Mouse (Mus musculus) left cerebral cortex, adult 11 months (tissue): ENCODE results near the gene Trit1.
"Not testable (repeated sequence)": the region's sequence is repeated elsewhere in the genome, so short reads cannot be mapped to it uniquely, and the experiment has no call there.

Source experiments
- DNase-seq: peaks from one replicate; pipeline ENCODE4 v3.0.0; 2022; ENCODE audit warnings: low spot score

Trit1 gene

GRCm38 (mm10) chr4:123016451-123016957 lies at the start of gene Trit1:
Gene Trit1 (plus strand): TSS chr4:123016597.
- peak; percentile 87 for DNase-seq

DNA sequence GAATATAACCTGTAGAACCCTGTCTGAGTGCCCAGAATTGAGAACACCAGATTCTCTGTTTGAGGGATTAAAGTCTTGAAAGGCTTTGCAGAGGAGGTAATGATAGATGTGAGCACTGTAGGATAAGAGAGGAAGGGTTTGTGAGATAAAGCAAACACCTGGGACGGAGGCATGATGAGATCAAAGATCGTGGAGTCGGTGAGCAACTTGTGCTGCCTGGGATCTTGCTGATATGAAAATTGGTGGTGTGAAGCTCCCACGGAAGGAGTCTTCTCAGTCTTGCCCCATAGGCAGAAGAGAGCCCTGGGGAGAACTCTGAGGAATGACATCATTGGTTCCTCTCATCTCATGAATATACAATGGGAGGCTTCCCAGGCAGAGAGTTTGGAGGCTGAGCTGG lies 48.3 kb upstream of the Trit1 start:
- no peak for DNase-seq

DNA sequence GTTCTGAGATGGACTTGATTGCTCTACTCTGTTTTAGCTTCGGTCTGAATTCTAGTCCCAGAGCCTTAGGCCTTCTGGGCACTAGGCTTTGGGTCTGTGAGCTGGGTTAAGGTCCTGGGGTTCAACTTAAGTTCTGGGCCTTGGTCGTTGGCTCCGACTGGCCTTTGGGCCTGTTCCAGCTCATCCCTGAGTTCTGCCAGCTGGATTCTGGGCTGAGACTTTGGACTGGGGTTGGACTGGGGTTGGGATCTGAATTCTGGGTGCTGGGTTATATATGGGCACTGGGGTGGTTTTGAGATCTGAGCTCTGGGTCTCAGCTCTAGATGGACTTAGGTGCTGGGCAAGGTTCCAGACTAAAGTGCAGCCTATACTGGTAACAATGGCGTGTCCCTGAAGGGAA lies 45.2 kb upstream of the Trit1 start:
- DNase-seq: no peak

- DNase-seq: no peak
These were observed 44.8 kb upstream of the Trit1 start for GRCm38 (mm10) chr4:122971646-122972045.

- no peak for DNase-seq
These were observed 44.3 kb upstream of the Trit1 start for GRCm38 (mm10) chr4:122972056-122972455.

- no peak for DNase-seq
These were observed 41.3 kb upstream of the Trit1 start for GRCm38 (mm10) chr4:122974976-122975520.

GRCm38 (mm10) chr4:122976885-122977284 lies 39.5 kb upstream of the Trit1 start:
- DNase-seq: no peak

DNA sequence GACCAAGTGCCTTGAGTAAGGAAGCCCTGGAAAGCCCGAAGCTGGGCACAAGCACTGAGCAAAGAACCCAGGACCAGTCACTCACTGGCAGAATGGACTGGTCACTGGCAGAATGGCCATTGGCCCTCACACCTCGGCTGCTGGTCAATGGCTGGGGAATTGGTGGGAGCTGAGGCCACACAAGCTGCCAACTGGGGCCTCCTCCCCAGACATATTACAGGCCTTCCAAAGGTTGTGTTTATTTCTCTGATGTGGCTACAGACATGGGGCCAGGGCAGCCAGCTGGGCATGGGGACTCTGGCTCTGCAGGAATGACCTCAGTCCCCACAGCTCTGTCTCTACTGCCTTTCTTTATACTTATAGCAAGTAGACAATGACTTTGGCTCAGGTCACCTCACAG lies 37.5 kb upstream of the Trit1 start:
- DNase-seq: no peak

- DNase-seq: no peak
These were observed 36.6 kb upstream of the Trit1 start for GRCm38 (mm10) chr4:122979826-122980225.

- DNase-seq: no peak
These were observed 35.7 kb upstream of the Trit1 start for GRCm38 (mm10) chr4:122980684-122981083.

DNA sequence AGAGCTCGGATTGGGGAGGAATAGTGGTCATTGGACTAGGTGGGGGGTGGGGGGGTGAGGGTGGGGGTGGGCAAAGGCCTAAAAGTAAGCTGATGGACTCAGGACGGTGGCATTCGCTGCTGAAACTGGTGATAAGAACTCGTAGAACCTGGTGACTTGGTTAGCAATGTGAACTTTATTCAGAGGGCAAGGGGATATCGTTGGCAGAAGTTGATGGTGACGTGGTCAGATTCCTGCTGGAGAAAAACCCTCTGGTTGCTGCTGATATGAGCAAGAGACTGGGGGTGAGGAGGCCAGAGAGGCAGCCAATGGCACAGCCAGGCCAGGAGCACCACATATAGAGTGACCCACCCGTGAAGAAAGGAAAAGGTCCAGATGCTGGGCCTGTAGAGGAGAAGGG lies 35.2 kb upstream of the Trit1 start:
- no peak for DNase-seq

GRCm38 (mm10) chr4:122981930-122982329 lies 34.5 kb upstream of the Trit1 start:
- no peak for DNase-seq

DNA sequence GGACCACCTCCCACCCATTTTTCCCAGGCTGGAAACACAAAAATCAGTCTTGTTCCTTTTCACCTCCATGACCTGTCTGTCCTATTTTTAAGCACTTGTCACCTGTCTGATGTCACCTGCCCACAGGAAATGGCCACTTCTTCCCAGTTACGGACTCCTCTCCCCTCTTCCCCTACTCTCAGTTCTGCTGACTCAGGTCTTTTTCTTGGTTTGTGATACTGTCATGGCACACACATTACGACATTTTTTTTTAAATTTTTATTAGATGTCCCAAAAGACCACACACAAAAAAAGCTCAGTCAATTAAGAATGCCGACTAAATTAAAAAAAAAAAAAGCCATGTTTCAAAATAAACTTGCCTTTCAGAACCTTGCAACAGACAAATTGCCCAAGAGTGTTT lies 33.9 kb upstream of the Trit1 start:
- no peak for DNase-seq

- no peak for DNase-seq
These were observed 32.7 kb upstream of the Trit1 start for GRCm38 (mm10) chr4:122983486-122984261.

DNA sequence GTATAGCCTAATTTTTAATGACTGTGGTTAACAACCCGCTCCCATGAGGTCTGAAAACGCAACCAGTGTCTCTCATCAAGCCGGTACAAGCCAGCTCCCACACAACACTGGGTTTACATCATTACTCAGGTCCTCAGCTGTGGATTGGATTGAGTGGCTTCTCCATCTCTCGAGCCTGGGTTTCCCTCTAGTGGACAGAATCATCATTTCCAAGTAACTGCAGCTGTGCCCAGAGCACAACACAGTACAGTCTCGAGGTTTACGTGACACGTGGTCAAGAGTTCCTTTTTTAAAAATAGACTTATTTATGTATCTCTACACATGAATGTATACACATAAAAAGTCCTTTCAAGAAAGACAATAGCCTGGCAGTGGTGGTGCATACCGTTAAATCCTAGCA lies 31.3 kb upstream of the Trit1 start:
- DNase-seq: peak; percentile 53

DNA sequence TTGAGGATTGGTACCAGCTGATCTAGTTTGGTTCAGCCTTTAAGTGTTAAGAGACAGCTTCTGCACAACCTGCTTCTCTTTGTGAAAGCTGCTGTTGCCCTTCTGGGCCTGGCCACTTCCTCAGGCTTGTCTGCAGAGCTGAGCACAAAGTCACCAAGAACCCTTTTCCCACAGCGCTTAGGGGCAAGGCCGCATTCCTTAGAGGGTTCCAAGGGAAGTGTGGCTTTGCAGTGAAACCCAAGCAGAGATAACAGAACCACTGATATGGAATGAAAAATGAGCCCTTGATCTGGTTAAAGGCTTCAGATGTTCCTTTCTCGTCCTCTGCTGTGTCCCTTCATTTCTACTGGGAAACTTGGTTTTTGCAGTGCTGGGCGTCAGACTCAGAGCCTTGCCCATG lies 29.0 kb upstream of the Trit1 start:
- no peak for DNase-seq

GRCm38 (mm10) chr4:122988004-122988403 lies 28.4 kb upstream of the Trit1 start:
- not testable (repeated sequence) for DNase-seq

DNA sequence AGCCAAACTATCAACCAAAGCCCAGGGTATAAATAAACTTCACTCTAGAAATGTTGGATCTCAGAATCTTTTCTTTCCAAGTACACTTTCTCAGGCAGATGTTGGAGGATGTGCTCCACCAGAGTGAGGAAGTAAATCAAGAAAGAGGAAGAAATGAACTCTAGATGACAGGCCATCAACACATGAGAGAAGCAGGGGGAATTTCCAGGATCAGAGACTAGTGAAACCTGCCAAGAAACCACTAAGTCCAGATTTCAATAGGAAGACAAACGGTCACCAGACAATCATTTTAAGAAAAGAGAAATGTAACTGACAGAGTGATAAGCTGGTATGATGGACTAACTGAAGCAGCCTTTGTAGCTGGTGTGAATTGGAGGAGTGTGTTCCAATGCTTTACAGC lies 25.2 kb upstream of the Trit1 start:
- DNase-seq: no peak

GRCm38 (mm10) chr4:122992276-122992675 lies 24.1 kb upstream of the Trit1 start:
- DNase-seq: no peak

- peak; percentile 82 for DNase-seq
These were observed 20.8 kb upstream of the Trit1 start, which contains the start of gene Mycl for GRCm38 (mm10) chr4:122995404-122996220. Gene Mycl (plus strand): TSS chr4:122995652.

DNA sequence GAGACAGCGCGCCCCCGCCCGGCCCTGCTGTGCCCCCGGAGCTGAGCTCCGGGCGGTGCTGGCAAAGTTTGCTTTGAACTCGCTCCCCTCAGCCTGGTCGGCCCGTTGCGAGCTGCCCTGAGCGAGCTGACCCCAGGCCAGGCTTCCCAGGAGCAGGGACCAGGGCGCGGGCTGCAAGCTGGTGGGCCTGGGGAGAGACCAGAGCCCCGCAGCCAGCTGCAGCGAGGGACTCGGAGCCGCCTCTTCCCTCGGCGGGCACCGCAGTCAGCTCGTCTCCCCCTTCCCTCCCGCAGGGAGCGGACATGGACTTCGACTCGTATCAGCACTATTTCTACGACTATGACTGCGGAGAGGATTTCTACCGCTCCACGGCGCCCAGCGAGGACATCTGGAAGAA lies 20.2 kb upstream of the Trit1 start:
- DNase-seq: no peak

GRCm38 (mm10) chr4:122996618-122997381 lies 19.6 kb upstream of the Trit1 start:
- no peak for DNase-seq
